Mouse (Mus musculus) bone marrow, adult 2 months (tissue): ENCODE results near the gene Sdccag8. TPM values are rescaled to one million over a fixed set of nuclear protein-coding genes. Genes with fewer than 3 reads are reported as not detected.

Experiments used
- H3K27ac ChIP-seq: fragments of 200-500 bp; 2 replicates; pipeline ENCODE4 v1.5.1; 2012; ENCODE audit warnings: low read depth, mild to moderate bottlenecking, control low read depth, inconsistent platforms, low read length; ENCODE audit not compliant: control insufficient read depth, poor library complexity, insufficient read depth
- H3K4me1 ChIP-seq: fragments of 200-500 bp; 2 replicates; pipeline ENCODE4 v1.6.1; 2011; ENCODE audit warnings: low read length; ENCODE audit not compliant: control insufficient read depth, insufficient read depth
- H3K4me3 ChIP-seq: fragments of 200-500 bp; replicated peaks from 2 replicates; pipeline ENCODE3; 2011; ENCODE audit warnings: mild to moderate bottlenecking, low read depth, low read length, control low read depth; ENCODE audit not compliant: control insufficient read depth
- CTCF ChIP-seq: fragments of 200-500 bp; IDR thresholded peaks from 2 replicates; pipeline ENCODE4 v1.5.1; 2011; ENCODE audit warnings: low read length, control low read depth; ENCODE audit not compliant: control insufficient read depth, insufficient read depth
- POLR2A ChIP-seq: fragments of 200-500 bp; IDR thresholded peaks from 2 replicates; pipeline ENCODE4 v1.6.1; 2011; ENCODE audit warnings: low read depth, mild to moderate bottlenecking, control low read depth, low read length, borderline replicate concordance; ENCODE audit not compliant: control insufficient read depth
- WGBS: fragments of 180-500 bp; shearing (Covaris S2); methylation state at CpG from one replicate; pipeline ENCODE4 v1.1.7; 2018; 5-methylcytosine and 5-hydroxymethylcytosine counted together
- polyA plus RNA-seq: library from polyadenylated mRNA; stranded (reverse); fragments of >200 nt; gene quantifications from 2 replicates; pipeline ENCODE4 v1.2.4, GENCODE M21; 2011; ENCODE audit warnings: low replicate concordance; ENCODE audit not compliant: missing spikeins, insufficient read depth, insufficient read length

The Sdccag8 gene
- polyA plus RNA-seq, 1 experiment = 9.2 TPM

DNA sequence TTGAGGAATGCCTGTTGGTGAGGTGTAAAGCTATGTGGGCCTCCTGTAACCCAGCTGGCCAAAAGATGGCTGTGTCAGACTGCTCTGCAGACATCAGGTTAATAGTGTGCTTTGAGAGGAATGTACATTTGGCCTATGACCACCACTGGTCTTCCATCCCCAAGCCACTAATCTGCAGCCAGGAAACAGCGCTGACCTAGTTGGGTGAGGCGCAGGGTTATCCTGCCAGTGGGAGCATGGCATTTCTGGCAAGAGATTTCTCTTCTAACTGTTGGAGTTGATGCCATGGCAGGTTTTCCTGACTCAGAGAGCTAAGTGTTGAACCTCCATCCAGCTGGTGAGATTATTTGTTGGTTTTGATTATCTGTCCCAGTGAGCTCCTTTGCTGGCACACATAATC, 101.5 kb downstream of the Sdccag8 start:
- Histone ChIP-seq H3K27ac (no peak overlapping the region), H3K4me1 (no peaks in the 10 kb centered on the region), H3K4me3 (no peak overlapping the region)
- WGBS = 87% methylated on average over 2 of the region's 2 CpGs
- TF ChIP-seq POLR2A (no peak), CTCF (no peak)

DNA sequence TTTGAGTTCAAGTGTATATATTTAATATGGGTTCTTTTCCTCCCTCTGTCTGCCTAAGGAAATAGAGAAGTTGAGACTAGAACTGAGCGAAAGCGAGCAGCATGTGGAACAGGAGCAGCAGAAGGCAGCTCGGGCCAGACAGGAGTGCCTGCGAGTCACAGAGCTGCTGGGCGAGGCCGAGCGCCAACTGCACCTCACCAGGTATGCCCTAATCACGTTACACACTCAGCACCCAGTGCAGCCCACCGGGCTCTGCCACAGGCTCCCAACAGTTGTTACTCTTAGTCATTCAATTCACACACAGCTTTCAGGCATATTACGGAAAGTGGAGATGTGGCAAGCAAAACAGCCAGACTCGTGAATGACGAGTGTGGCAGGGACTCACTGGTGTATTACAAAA, 105.0 kb downstream of the Sdccag8 start:
- TF ChIP-seq CTCF = no peak
- no peak for TF ChIP-seq POLR2A
- WGBS = 93% methylated on average over 12 of the region's 12 CpGs

DNA sequence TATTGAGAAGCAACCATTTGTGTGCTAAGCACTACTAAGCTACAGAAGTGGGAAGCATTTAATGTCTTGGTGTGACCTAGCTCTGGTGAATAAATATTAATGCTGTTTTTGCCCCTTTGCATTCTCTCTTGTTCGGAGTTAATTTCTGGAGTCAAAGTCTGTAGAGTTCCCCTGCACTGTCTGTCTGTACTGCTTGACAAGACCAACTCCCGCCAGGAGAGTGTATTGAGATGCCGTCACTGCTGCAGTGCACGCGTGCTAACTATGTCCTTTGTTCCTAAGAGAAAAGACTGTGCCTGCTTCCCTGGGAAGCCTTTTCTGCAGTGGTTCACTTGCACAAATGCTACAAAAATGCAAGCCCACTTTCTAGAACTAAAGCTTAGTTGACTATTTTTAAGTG, 108.4 kb downstream of the Sdccag8 start:
- H3K4me3 ChIP-seq = no peak overlapping the region
- no peaks in the 10 kb centered on the region for H3K4me1 ChIP-seq
- WGBS = 91% methylated on average over 5 of the region's 5 CpGs
- TF ChIP-seq POLR2A (no peak), CTCF (no peak)
- no peak overlapping the region for H3K27ac ChIP-seq

More for the DNA sequence above, 105.0 kb downstream of the Sdccag8 start:
- Histone ChIP-seq H3K4me3 (no peak overlapping the region), H3K4me1 (no peaks in the 10 kb centered on the region), H3K27ac (no peak overlapping the region)

GRCm38 (mm10) chr1:176926009-176926408, 111.5 kb downstream of the Sdccag8 start:
- no peak overlapping the region for H3K27ac ChIP-seq
- no peak overlapping the region for H3K4me3 ChIP-seq
- WGBS = 81% methylated on average over 5 of the region's 5 CpGs
- TF ChIP-seq CTCF (no peak), POLR2A (no peak)
- H3K4me1 ChIP-seq = no peaks in the 10 kb centered on the region

GRCm38 (mm10) chr1:176927312-176927711, 112.9 kb downstream of the Sdccag8 start:
- 86% methylated on average over 9 of the region's 9 CpGs for WGBS

DNA sequence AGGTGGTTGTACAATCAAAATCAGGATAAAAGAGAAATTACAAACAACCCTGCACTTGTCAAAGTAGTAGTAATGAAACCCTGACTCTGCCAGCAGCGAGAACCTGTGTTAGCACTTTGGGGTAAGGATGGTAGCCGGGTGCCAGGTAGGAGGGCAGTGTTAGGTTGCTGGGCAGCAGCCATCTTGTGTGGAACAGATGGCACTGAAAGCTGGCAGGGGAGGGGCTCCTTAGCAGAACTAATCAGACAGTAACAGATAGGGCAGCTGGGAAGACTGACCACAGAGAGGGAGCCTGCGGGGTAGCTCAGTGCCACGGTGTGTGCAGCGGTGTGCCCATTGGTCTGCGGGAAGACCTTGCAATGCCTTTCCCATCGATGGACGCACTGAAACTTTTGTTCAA, 115.2 kb downstream of the Sdccag8 start:
- Histone ChIP-seq H3K27ac (no peak overlapping the region), H3K4me3 (no peak overlapping the region), H3K4me1 (no peaks in the 10 kb centered on the region)
- 81% methylated on average over 8 of the region's 8 CpGs for WGBS
- TF ChIP-seq CTCF = no peak
- TF ChIP-seq POLR2A = no peak

More at GRCm38 (mm10) chr1:176927312-176927711, 112.9 kb downstream of the Sdccag8 start:
- no peak overlapping the region for H3K27ac ChIP-seq
- H3K4me3 ChIP-seq = no peak overlapping the region
- TF ChIP-seq CTCF (no peak), POLR2A (no peak)
- H3K4me1 ChIP-seq = no peaks in the 10 kb centered on the region

- Histone ChIP-seq H3K4me1 (no peaks in the 10 kb centered on the region), H3K27ac (no peak overlapping the region), H3K4me3 (no peak overlapping the region)
- TF ChIP-seq POLR2A (no peak), CTCF (no peak)
- WGBS = 88% methylated on average over 2 of the region's 2 CpGs
Observed at GRCm38 (mm10) chr1:176930574-176930973, 116.1 kb downstream of the Sdccag8 start.

GRCm38 (mm10) chr1:176930981-176931500, 116.6 kb downstream of the Sdccag8 start:
- 85% methylated on average over 4 of the region's 4 CpGs for WGBS
- TF ChIP-seq CTCF = no peak
- TF ChIP-seq POLR2A = no peak
- Histone ChIP-seq H3K4me3 (no peak overlapping the region), H3K27ac (no peak overlapping the region), H3K4me1 (no peaks in the 10 kb centered on the region)

- H3K27ac ChIP-seq = no peak overlapping the region
- TF ChIP-seq POLR2A = no peak
- no peak for TF ChIP-seq CTCF
- H3K4me1 ChIP-seq = no peaks in the 10 kb centered on the region
- no peak overlapping the region for H3K4me3 ChIP-seq
- WGBS = 90% methylated on average over 10 of the region's 10 CpGs
Observed at GRCm38 (mm10) chr1:176931511-176931910, 117.1 kb downstream of the Sdccag8 start.
